Mouse (Mus musculus): ENCODE results near the gene Hnrnpd. TPM values are rescaled to one million over a fixed set of nuclear protein-coding genes. Genes with fewer than 3 reads are reported as not detected.

The Hnrnpd gene
- polyA plus RNA-seq, 1 experiment from 2014 or later, result 152 TPM

- no peak; the same call in 1 of the 2 replicates for ATAC-seq (replicated peaks; ENCODE audit: low FRiP score)
- peak overlapping the region; percentile 18; the same call in 1 of the 2 replicates for H3K4me2 ChIP-seq
- WGBS, result 81% methylated on average over 6 of the region's 6 CpGs
Measured at GRCm38 (mm10) chr5:100005896-100006295, 27.2 kb upstream of the Hnrnpd start.

GRCm38 (mm10) chr5:100005431-100005830 lies 26.7 kb upstream of the Hnrnpd start:
- no peak for DNase-seq (ENCODE audit: low spot score)
- H3K4me1 ChIP-seq (replicated peaks; ENCODE audit: control insufficient read depth, insufficient read depth, low read length), result peaks cover 10% of the 10 kb centered on the region
- no peaks in the 10 kb centered on the region for H3K36me3 ChIP-seq (ENCODE audit: control insufficient read depth, insufficient read depth, low read length)
- no peaks in the 10 kb centered on the region for H3K9me3 ChIP-seq (ENCODE audit: control insufficient read depth, low read length)
- H3K4me2 ChIP-seq, result peak overlapping the region; percentile 18; the same call in 1 of the 2 replicates
- no peak overlapping the region for H3K9ac ChIP-seq (ENCODE audit: low read depth, low read length)
- H3K4me3 ChIP-seq (ENCODE audit: low read depth, low read length), result no peak overlapping the region
- peak; percentile 84 for ATAC-seq (replicated peaks; ENCODE audit: low FRiP score)
- WGBS, result 56% methylated on average over 3 of the region's 3 CpGs
- no peaks in the 10 kb centered on the region for H3K27me3 ChIP-seq (replicated peaks; ENCODE audit: control insufficient read depth, insufficient read depth, low read length)
- peak overlapping the region; percentile 9; the same call in 1 of the 2 replicates for H3K27ac ChIP-seq (ENCODE audit: low read depth, low read length)

More at GRCm38 (mm10) chr5:100005896-100006295, 27.2 kb upstream of the Hnrnpd start:
- Histone ChIP-seq H3K36me3 (ENCODE audit: control insufficient read depth, insufficient read depth, low read length) (no peaks in the 10 kb centered on the region), H3K4me1 (replicated peaks; ENCODE audit: control insufficient read depth, insufficient read depth, low read length) (peaks cover 10% of the 10 kb centered on the region), H3K27ac (ENCODE audit: low read depth, low read length) (peak overlapping the region; percentile 9; the same call in 1 of the 2 replicates), H3K4me3 (ENCODE audit: low read depth, low read length) (no peak overlapping the region), H3K9me3 (ENCODE audit: control insufficient read depth, low read length) (no peaks in the 10 kb centered on the region), H3K9ac (ENCODE audit: low read depth, low read length) (no peak overlapping the region), H3K27me3 (replicated peaks; ENCODE audit: control insufficient read depth, insufficient read depth, low read length) (no peaks in the 10 kb centered on the region)
- DNase-seq (ENCODE audit: low spot score), result no peak

- no peak for ATAC-seq (replicated peaks; ENCODE audit: low FRiP score)
- no peak for DNase-seq (ENCODE audit: low spot score)
- Histone ChIP-seq H3K4me1 (replicated peaks; ENCODE audit: control insufficient read depth, insufficient read depth, low read length) (peaks cover 10% of the 10 kb centered on the region), H3K9me3 (ENCODE audit: control insufficient read depth, low read length) (no peaks in the 10 kb centered on the region), H3K36me3 (ENCODE audit: control insufficient read depth, insufficient read depth, low read length) (no peaks in the 10 kb centered on the region), H3K27ac (ENCODE audit: low read depth, low read length) (no peak overlapping the region), H3K4me2 (no peak overlapping the region), H3K27me3 (replicated peaks; ENCODE audit: control insufficient read depth, insufficient read depth, low read length) (no peaks in the 10 kb centered on the region), H3K9ac (ENCODE audit: low read depth, low read length) (no peak overlapping the region), H3K4me3 (ENCODE audit: low read depth, low read length) (no peak overlapping the region)
- WGBS, result 79% methylated on average over 4 of the region's 4 CpGs
Measured at GRCm38 (mm10) chr5:100003895-100004294, 25.2 kb upstream of the Hnrnpd start.

- no peak for DNase-seq (ENCODE audit: low spot score)
- no peak overlapping the region for H3K27ac ChIP-seq (ENCODE audit: low read depth, low read length)
- 65% methylated on average over 8 of the region's 8 CpGs for WGBS
- no peak overlapping the region for H3K4me3 ChIP-seq (ENCODE audit: low read depth, low read length)
- no peaks in the 10 kb centered on the region for H3K4me1 ChIP-seq (replicated peaks; ENCODE audit: control insufficient read depth, insufficient read depth, low read length)
- H3K27me3 ChIP-seq (replicated peaks; ENCODE audit: control insufficient read depth, insufficient read depth, low read length), result no peaks in the 10 kb centered on the region
- no peak overlapping the region for H3K9ac ChIP-seq (ENCODE audit: low read depth, low read length)
- ATAC-seq (replicated peaks; ENCODE audit: low FRiP score), result no peak
- H3K9me3 ChIP-seq (ENCODE audit: control insufficient read depth, low read length), result no peaks in the 10 kb centered on the region
- no peaks in the 10 kb centered on the region for H3K36me3 ChIP-seq (ENCODE audit: control insufficient read depth, insufficient read depth, low read length)
- H3K4me2 ChIP-seq, result no peak overlapping the region
Measured at GRCm38 (mm10) chr5:100000500-100000899, 21.8 kb upstream of the Hnrnpd start.

GRCm38 (mm10) chr5:100000048-100000447 lies 21.3 kb upstream of the Hnrnpd start:
- DNase-seq (ENCODE audit: low spot score), result no peak
- Histone ChIP-seq H3K27ac (ENCODE audit: low read depth, low read length) (no peak overlapping the region), H3K36me3 (ENCODE audit: control insufficient read depth, insufficient read depth, low read length) (no peaks in the 10 kb centered on the region), H3K4me2 (no peak overlapping the region), H3K27me3 (replicated peaks; ENCODE audit: control insufficient read depth, insufficient read depth, low read length) (no peaks in the 10 kb centered on the region), H3K9me3 (ENCODE audit: control insufficient read depth, low read length) (no peaks in the 10 kb centered on the region), H3K4me1 (replicated peaks; ENCODE audit: control insufficient read depth, insufficient read depth, low read length) (no peaks in the 10 kb centered on the region), H3K9ac (ENCODE audit: low read depth, low read length) (no peak overlapping the region), H3K4me3 (ENCODE audit: low read depth, low read length) (no peak overlapping the region)
- 66% methylated on average over 7 of the region's 7 CpGs for WGBS
- ATAC-seq (replicated peaks; ENCODE audit: low FRiP score), result no peak

GRCm38 (mm10) chr5:99994680-99995079 lies 15.9 kb upstream of the Hnrnpd start:
- ATAC-seq (replicated peaks; ENCODE audit: low FRiP score) (no peak), DNase-seq (ENCODE audit: low spot score) (no peak)
- Histone ChIP-seq H3K27me3 (replicated peaks; ENCODE audit: control insufficient read depth, insufficient read depth, low read length) (no peaks in the 10 kb centered on the region), H3K9ac (ENCODE audit: low read depth, low read length) (no peak overlapping the region), H3K4me1 (replicated peaks; ENCODE audit: control insufficient read depth, insufficient read depth, low read length) (no peaks in the 10 kb centered on the region), H3K9me3 (ENCODE audit: control insufficient read depth, low read length) (no peaks in the 10 kb centered on the region), H3K4me3 (ENCODE audit: low read depth, low read length) (no peak overlapping the region), H3K27ac (ENCODE audit: low read depth, low read length) (no peak overlapping the region), H3K4me2 (no peak overlapping the region; the same call in 1 of the 2 replicates), H3K36me3 (ENCODE audit: control insufficient read depth, insufficient read depth, low read length) (no peaks in the 10 kb centered on the region)
- 90% methylated on average over 3 of the region's 3 CpGs for WGBS

GRCm38 (mm10) chr5:99994166-99994565 lies 15.4 kb upstream of the Hnrnpd start:
- no peak for DNase-seq (ENCODE audit: low spot score)
- H3K4me3 ChIP-seq (ENCODE audit: low read depth, low read length), result no peak overlapping the region
- WGBS, result 66% methylated on average over 3 of the region's 3 CpGs

GRCm38 (mm10) chr5:99983452-99984061 lies 4.8 kb upstream of the Hnrnpd start:
- H3K9ac ChIP-seq (ENCODE audit: low read depth, low read length), result no peak overlapping the region

More at GRCm38 (mm10) chr5:99994166-99994565, 15.4 kb upstream of the Hnrnpd start:
- Histone ChIP-seq H3K27ac (ENCODE audit: low read depth, low read length) (no peak overlapping the region), H3K27me3 (replicated peaks; ENCODE audit: control insufficient read depth, insufficient read depth, low read length) (no peaks in the 10 kb centered on the region), H3K4me2 (no peak overlapping the region; the same call in 1 of the 2 replicates), H3K9ac (ENCODE audit: low read depth, low read length) (no peak overlapping the region), H3K4me1 (replicated peaks; ENCODE audit: control insufficient read depth, insufficient read depth, low read length) (no peaks in the 10 kb centered on the region), H3K9me3 (ENCODE audit: control insufficient read depth, low read length) (no peaks in the 10 kb centered on the region), H3K36me3 (ENCODE audit: control insufficient read depth, insufficient read depth, low read length) (no peaks in the 10 kb centered on the region)
- ATAC-seq (replicated peaks; ENCODE audit: low FRiP score), result 0 out of 2 replicates have a peak, but pooled peaks have one; percentile 18

More at GRCm38 (mm10) chr5:99983452-99984061, 4.8 kb upstream of the Hnrnpd start:
- Histone ChIP-seq H3K27me3 (replicated peaks; ENCODE audit: control insufficient read depth, insufficient read depth, low read length) (no peaks in the 10 kb centered on the region), H3K9me3 (ENCODE audit: control insufficient read depth, low read length) (no peaks in the 10 kb centered on the region), H3K4me3 (ENCODE audit: low read depth, low read length) (no peak overlapping the region), H3K4me1 (replicated peaks; ENCODE audit: control insufficient read depth, insufficient read depth, low read length) (0 out of 2 replicates have a peak, but pooled peaks cover 3% of the 10 kb centered on the region), H3K4me2 (no peak overlapping the region; the same call in 1 of the 2 replicates), H3K36me3 (ENCODE audit: control insufficient read depth, insufficient read depth, low read length) (no peaks in the 10 kb centered on the region), H3K27ac (ENCODE audit: low read depth, low read length) (no peak overlapping the region)
- DNase-seq (ENCODE audit: low spot score) (no peak), ATAC-seq (replicated peaks; ENCODE audit: low FRiP score) (no peak)
- WGBS, result 74% methylated on average over 9 of the region's 9 CpGs

Data from liver, embryonic 11.5 days (tissue).